Mouse (Mus musculus): ENCODE results near the gene Bbox1. TPM values are rescaled to one million over a fixed set of nuclear protein-coding genes. Genes with fewer than 3 reads are reported as not detected.

The Bbox1 gene
- total RNA-seq (2012; rRNA removed): not detected in 2 replicates
- total RNA-seq (2014; rRNA removed): not detected in 2 replicates
- not detected in 2 replicates for polyA plus RNA-seq (2012; ENCODE audit: insufficient read length, low read depth)

DNA sequence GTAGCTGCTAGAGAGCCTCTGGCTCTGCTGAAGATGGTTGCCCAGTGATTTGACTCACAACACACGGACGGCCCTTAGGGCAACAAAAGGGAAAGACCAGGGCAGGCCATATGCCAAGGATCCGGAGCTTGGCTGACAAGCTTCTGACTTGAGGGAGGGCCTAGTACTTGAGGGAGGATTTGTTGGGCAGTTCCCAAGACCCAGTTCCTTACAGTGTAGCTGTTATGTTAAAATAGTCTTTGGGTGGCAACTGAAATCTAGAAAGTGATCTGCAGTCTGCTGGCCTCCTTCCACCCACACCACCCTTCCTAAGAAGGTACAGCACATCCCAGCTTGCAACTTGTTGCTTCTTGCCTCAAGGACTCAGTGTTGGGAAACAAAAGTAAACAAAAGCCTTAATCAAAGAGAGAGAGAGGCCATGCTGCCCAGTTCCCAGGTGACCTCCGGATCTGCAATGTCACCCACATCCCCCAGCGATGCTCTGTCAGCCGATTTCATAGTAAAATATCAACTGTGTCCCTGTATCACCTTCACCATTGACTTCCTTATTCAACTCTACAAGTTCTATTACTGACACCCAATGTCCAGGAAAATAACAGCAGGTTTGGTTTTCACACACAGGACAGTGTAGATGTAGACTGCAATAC is at the start of gene Bbox1:
Gene Bbox1, minus strand, starts transcription at position 52 of the 647 bp plus-strand sequence.
- Histone ChIP-seq H3K27me3 (replicated peaks) (no peaks in the 10 kb centered on the region), H3K4me1 (ENCODE audit: control insufficient read depth in 1 of 2, insufficient read depth in 2 of 2) (no peaks in the 10 kb centered on the region), H3K4me3 (replicated peaks in 1 of 3; ENCODE audit: low read depth in 2 of 3, low read length in 2 of 3, poor library complexity in 1 of 3) (no peak within 1 kb of the TSS), H3K27ac (ENCODE audit: insufficient read depth, low read depth) (no peak within 1 kb of the TSS), H3K79me2 (replicated peaks; ENCODE audit: control insufficient read depth, extremely low read depth, insufficient read depth, poor library complexity, severe bottlenecking) (no peaks in the 10 kb centered on the region), H3K4me2 (ENCODE audit: insufficient read depth, low read depth, poor library complexity, severe bottlenecking) (no peak within 1 kb of the TSS), H3K9ac (ENCODE audit: insufficient read depth, low read depth) (no peak within 1 kb of the TSS), H3K9me3 (replicated peaks; ENCODE audit: low read length) (peaks cover 26% of the 10 kb centered on the region), H3K36me3 (replicated peaks in 1 of 2; ENCODE audit: control insufficient read depth in 1 of 2, insufficient read depth in 1 of 2, low read length in 1 of 2) (no peaks in the 10 kb centered on the region)
- dilution Hi-C loops (cut with MboI; ENCODE audit: extremely low pct_ligation_motif_present, extremely low pct_unique_long_range_greater_than_20kb, low sequenced_read_pairs) (no loop called here), in situ Hi-C loops (cut with MboI; ENCODE audit: low pct_ligation_motif_present, low pct_unique_long_range_greater_than_20kb, low sequenced_read_pairs) (no loop called here)
- TF ChIP-seq BHLHE40 (IDR thresholded peaks at IDR 0.05; ENCODE audit: low read depth, low read length): no peak
- no peak for TF ChIP-seq IRF4 (IDR thresholded peaks at IDR 0.05; ENCODE audit: low read depth, low read length)
- no peak for TF ChIP-seq MEF2A (IDR thresholded peaks at IDR 0.05; ENCODE audit: borderline replicate concordance, low read depth, low read length)
- no peak for TF ChIP-seq NELFE (IDR thresholded peaks at IDR 0.05; ENCODE audit: low read depth, low read length)
- no peak for TF ChIP-seq E2F4 (IDR thresholded peaks at IDR 0.05; ENCODE audit: insufficient replicate concordance, low read depth, low read length)
- no peak for TF ChIP-seq ETS1 (conservative IDR thresholded peaks at IDR 0.05; ENCODE audit: low read depth, low read length)
- TF ChIP-seq RCOR1 (conservative IDR thresholded peaks at IDR 0.05; ENCODE audit: low read depth, low read length): no peak
- TF ChIP-seq ZC3H11A (IDR thresholded peaks at IDR 0.05; ENCODE audit: low read depth, low read length): no peak
- TF ChIP-seq MAFK (IDR thresholded peaks at IDR 0.05; ENCODE audit: insufficient replicate concordance, low read length): no peak
- TF ChIP-seq USF2 (conservative IDR thresholded peaks at IDR 0.05; ENCODE audit: low read depth, low read length): no peak
- no peak for TF ChIP-seq USF1 (IDR thresholded peaks at IDR 0.05; ENCODE audit: low read depth, low read length)
- TF ChIP-seq POLR2A (IDR thresholded peaks at IDR 0.05; ENCODE audit: low read depth, low read length): no peak
- no peak for TF ChIP-seq TBP (conservative IDR thresholded peaks at IDR 0.05; ENCODE audit: low read depth, low read length)
- TF ChIP-seq TCF12 (IDR thresholded peaks at IDR 0.05; ENCODE audit: low read depth, low read length): no peak
- no peak for TF ChIP-seq MYC (IDR thresholded peaks at IDR 0.05; ENCODE audit: low read depth, low read length)
- no peak for TF ChIP-seq ZMIZ1 (IDR thresholded peaks at IDR 0.05; ENCODE audit: low read depth, low read length)
- no peak for TF ChIP-seq EP300 (IDR thresholded peaks at IDR 0.05; ENCODE audit: low read length)
- TF ChIP-seq POLR2AphosphoS2 (IDR thresholded peaks at IDR 0.05; ENCODE audit: low read depth, low read length): no peak
- no peak for TF ChIP-seq JUN (IDR thresholded peaks at IDR 0.05; ENCODE audit: insufficient read depth, low read depth, low read length)
- no peak for DNase-seq (ENCODE audit: extremely low read depth)

DNA sequence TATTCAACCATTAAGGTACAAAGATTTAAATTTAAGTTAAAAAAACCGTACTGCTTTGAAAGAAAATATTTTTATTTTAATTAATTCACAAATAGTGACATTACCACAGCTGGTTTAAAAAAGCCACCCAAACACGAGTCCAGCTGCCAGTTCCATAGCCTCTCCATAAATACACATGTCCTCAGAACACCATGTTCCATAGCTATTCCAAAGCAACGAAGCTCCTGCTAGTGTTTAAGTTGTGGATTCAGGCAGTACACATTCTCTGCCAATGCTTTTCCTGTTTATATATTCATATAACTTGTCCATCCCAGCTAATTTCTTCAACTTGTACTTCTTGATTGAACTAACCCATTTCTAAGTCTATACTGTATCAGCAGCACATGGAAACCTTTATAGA is 49.5 kb upstream of the Bbox1 start:
- peaks cover 40% of the 10 kb centered on the region for H3K9me3 ChIP-seq (replicated peaks; ENCODE audit: low read length)
- DNase-seq (ENCODE audit: extremely low read depth): no peak
- no peaks in the 10 kb centered on the region for H3K36me3 ChIP-seq (replicated peaks in 1 of 2; ENCODE audit: control insufficient read depth in 1 of 2, insufficient read depth in 1 of 2, low read length in 1 of 2)
- in situ Hi-C loops (cut with MboI; ENCODE audit: low pct_ligation_motif_present, low pct_unique_long_range_greater_than_20kb, low sequenced_read_pairs) (no loop called here), dilution Hi-C loops (cut with MboI; ENCODE audit: extremely low pct_ligation_motif_present, extremely low pct_unique_long_range_greater_than_20kb, low sequenced_read_pairs) (no loop called here)
- H3K9ac ChIP-seq (ENCODE audit: insufficient read depth, low read depth): no peak overlapping the region
- no peaks in the 10 kb centered on the region for H3K4me1 ChIP-seq (ENCODE audit: control insufficient read depth in 1 of 2, insufficient read depth in 2 of 2)
- no peak overlapping the region for H3K27ac ChIP-seq (ENCODE audit: insufficient read depth, low read depth)
- TF ChIP-seq POLR2AphosphoS2 (IDR thresholded peaks at IDR 0.05; ENCODE audit: low read depth, low read length) (no peak), EP300 (IDR thresholded peaks at IDR 0.05; ENCODE audit: low read length) (no peak), MAFK (IDR thresholded peaks at IDR 0.05; ENCODE audit: insufficient replicate concordance, low read length) (no peak), HCFC1 (IDR thresholded peaks at IDR 0.05; ENCODE audit: low read depth, low read length) (no peak), ZNF384 (IDR thresholded peaks at IDR 0.05; ENCODE audit: low read depth, low read length) (no peak), E2F4 (IDR thresholded peaks at IDR 0.05; ENCODE audit: insufficient replicate concordance, low read depth, low read length) (no peak), RCOR1 (conservative IDR thresholded peaks at IDR 0.05; ENCODE audit: low read depth, low read length) (no peak), USF2 (conservative IDR thresholded peaks at IDR 0.05; ENCODE audit: low read depth, low read length) (no peak), CHD1 (IDR thresholded peaks at IDR 0.05; ENCODE audit: low read depth, low read length) (no peak), CTCF (conservative IDR thresholded peaks at IDR 0.05 in 1 of 2, IDR thresholded peaks at IDR 0.05 in 1 of 2; ENCODE audit: low read depth in 2 of 2, low read length in 2 of 2) (no peak)
- no peak overlapping the region for H3K4me3 ChIP-seq (replicated peaks in 1 of 3; ENCODE audit: low read depth in 2 of 3, low read length in 2 of 3, poor library complexity in 1 of 3)
- no peak overlapping the region for H3K4me2 ChIP-seq (ENCODE audit: insufficient read depth, low read depth, poor library complexity, severe bottlenecking)
- H3K27me3 ChIP-seq (replicated peaks): no peaks in the 10 kb centered on the region
- no peaks in the 10 kb centered on the region for H3K79me2 ChIP-seq (replicated peaks; ENCODE audit: control insufficient read depth, extremely low read depth, insufficient read depth, poor library complexity, severe bottlenecking)
